Mouse (Mus musculus) lung, adult 2 months (tissue): Measurements from ENCODE around the gene Zdhhc14.

Experiments
- CTCF ChIP-seq: fragments of 200-500 bp; IDR thresholded peaks from 2 replicates; pipeline ENCODE4 v1.5.1; 2011; ENCODE audit warnings: mild to moderate bottlenecking, low read length, control low read depth; ENCODE audit not compliant: insufficient read depth
- POLR2A ChIP-seq: fragments of 200-500 bp; IDR thresholded peaks from 2 replicates; pipeline ENCODE4 v1.6.1; 2011; ENCODE audit warnings: low read depth, mild to moderate bottlenecking, control low read depth, low read length, borderline replicate concordance; ENCODE audit errors: extremely low read depth

GRCm38 (mm10) chr17:5548546-5548945, 56.2 kb downstream of the Zdhhc14 start:
- TF ChIP-seq CTCF, result no peak
- TF ChIP-seq POLR2A, result no peak
